Mouse (Mus musculus) heart, adult 2 months (tissue): ENCODE measurements around the gene Drosha.

Experiments
- CTCF ChIP-seq: fragments of 200-600 bp; IDR thresholded peaks from 2 replicates; pipeline ENCODE4 v1.8.1; 2022; ENCODE audit warnings: antibody characterized with exemption, mild to moderate bottlenecking, moderate library complexity
- EP300 ChIP-seq: fragments of 200-500 bp; IDR thresholded peaks from 2 replicates; pipeline ENCODE4 v1.6.1; 2011; ENCODE audit warnings: low read depth, low read length, control low read depth; ENCODE audit not compliant: insufficient read depth
- POLR2A ChIP-seq: fragments of 200-500 bp; IDR thresholded peaks from 2 replicates; pipeline ENCODE4 v1.6.1; 2011; ENCODE audit warnings: mild to moderate bottlenecking, low read depth, low read length, control low read depth; ENCODE audit not compliant: insufficient read depth

- no peak for TF ChIP-seq CTCF
- no peak for TF ChIP-seq POLR2A
- TF ChIP-seq EP300 = no peak
These were observed 62.6 kb downstream of the Drosha start for GRCm38 (mm10) chr15:12887206-12887605.
